ENCODE assay signal across 7 mouse cellular contexts in genomic region chr3:152193635-152194097, GRCm38 (mm10). TPM values are rescaled to one million over a fixed set of nuclear protein-coding genes. Genes with fewer than 3 reads are reported as not detected.
DNase-seq lines count a peak whose midpoint lies in the region; ATAC-seq lines count a peak whose summit lies in the region.

No protein-coding gene starts in this region.

- no peaks in the 10 kb centered on the region for H3K27me3 ChIP-seq in embryonic facial prominence, embryonic 10.5 days (replicated peaks; ENCODE audit: low read depth, poor library complexity, severe bottlenecking)
- H3K27me3 ChIP-seq in limb, embryonic 11.5 days (ENCODE audit: control insufficient read depth, insufficient read depth, low read length): no peaks in the 10 kb centered on the region
- no peaks in the 10 kb centered on the region for H3K27me3 ChIP-seq in midbrain, embryonic 14.5 days (ENCODE audit: control insufficient read depth, insufficient read depth, low read length)

- H3K4me3 ChIP-seq in embryonic facial prominence, embryonic 10.5 days: peak overlapping the region; percentile 62
- H3K4me3 ChIP-seq in limb, embryonic 11.5 days (ENCODE audit: low read depth, low read length): peak overlapping the region; percentile 49
- H3K4me3 ChIP-seq in midbrain, embryonic 14.5 days (replicated peaks; ENCODE audit: low read depth, low read length): peak overlapping the region; percentile 52

- peak overlapping the region; percentile 52 for H3K4me2 ChIP-seq in limb, embryonic 11.5 days (ENCODE audit: low read depth, severe bottlenecking)
- peak overlapping the region; percentile 65 for H3K4me2 ChIP-seq in midbrain, embryonic 14.5 days (ENCODE audit: low read length)

- peak overlapping the region; percentile 79 for H3K27ac ChIP-seq in embryonic facial prominence, embryonic 10.5 days (replicated peaks)
- peak overlapping the region; percentile 38; the same call in 1 of the 2 replicates for H3K27ac ChIP-seq in limb, embryonic 11.5 days (replicated peaks; ENCODE audit: low read depth, low read length)
- H3K27ac ChIP-seq in midbrain, embryonic 14.5 days (replicated peaks; ENCODE audit: low read depth, low read length): peak overlapping the region; percentile 76

- ATAC-seq in limb, embryonic 11.5 days (ENCODE audit: insufficient number of reproducible peaks, low FRiP score, low TSS enrichment, low read depth): peak; percentile 92
- peak; percentile 98 for ATAC-seq in midbrain, embryonic 14.5 days (ENCODE audit: low FRiP score, low TSS enrichment)

- no peaks in the 10 kb centered on the region for H3K9me3 ChIP-seq in embryonic facial prominence, embryonic 10.5 days
- H3K9me3 ChIP-seq in limb, embryonic 11.5 days (ENCODE audit: control insufficient read depth, low read length): no peaks in the 10 kb centered on the region
- no peaks in the 10 kb centered on the region for H3K9me3 ChIP-seq in midbrain, embryonic 14.5 days (ENCODE audit: control insufficient read depth, low read length)

- H3K4me1 ChIP-seq in embryonic facial prominence, embryonic 10.5 days: peaks cover 20% of the 10 kb centered on the region
- H3K4me1 ChIP-seq in limb, embryonic 11.5 days (ENCODE audit: control insufficient read depth, insufficient read depth, low read length): no peaks in the 10 kb centered on the region
- peaks cover 12% of the 10 kb centered on the region for H3K4me1 ChIP-seq in midbrain, embryonic 14.5 days (ENCODE audit: control insufficient read depth, insufficient read depth, low read length)

- peak; percentile 92 for DNase-seq in adrenal gland, postnatal 10 days
- DNase-seq in embryonic facial prominence, embryonic 10.5 days (ENCODE audit: low spot score): peak; percentile 84
- peak; percentile 99 for DNase-seq in heart, adult 11 months
- peak; percentile 88 for DNase-seq in kidney, adult 18-20 months
- peak; percentile 80 for DNase-seq in limb, embryonic 11.5 days (ENCODE audit: low spot score)
- DNase-seq in midbrain, embryonic 14.5 days: peak; percentile 94
- DNase-seq in spleen, adult 18-20 months: peak; percentile 61 to 71

- WGBS in embryonic facial prominence, embryonic 10.5 days: 1% methylated on average over 17 of the region's 17 CpGs
- WGBS in limb, embryonic 11.5 days: under 1% methylated on average over 17 of the region's 17 CpGs
- WGBS in midbrain, embryonic 14.5 days: under 1% methylated on average over 17 of the region's 17 CpGs

- H3K9ac ChIP-seq in limb, embryonic 11.5 days (ENCODE audit: low read length): peak overlapping the region; percentile 62
- peak overlapping the region; percentile 60 for H3K9ac ChIP-seq in midbrain, embryonic 14.5 days (replicated peaks; ENCODE audit: low read length)

- H3K36me3 ChIP-seq in embryonic facial prominence, embryonic 10.5 days (replicated peaks): no peaks in the 10 kb centered on the region
- H3K36me3 ChIP-seq in limb, embryonic 11.5 days (ENCODE audit: control insufficient read depth, insufficient read depth, low read length): no peaks in the 10 kb centered on the region
- no peaks in the 10 kb centered on the region for H3K36me3 ChIP-seq in midbrain, embryonic 14.5 days (ENCODE audit: control insufficient read depth, insufficient read depth, low read length)

RNA-seq across cellular contexts. Expression of gene Dnajb4, which starts 16.4 kb away (rescaled TPM):
- total RNA-seq in adrenal gland, postnatal 10 days (2021): 10 to 100 TPM; 41.2 to 41.6 TPM
- polyA plus RNA-seq in embryonic facial prominence, embryonic 10.5 days (2016; fragmentation: Nextera tagmentation; extraction: Ambion mirVana): 18.5 and 20.1 TPM in 2 replicates
- 32.4 and 33.2 TPM in 2 replicates for polyA plus RNA-seq in limb, embryonic 11.5 days (2014; fragmentation: Nextera tagmentation; extraction: Ambion mirVana)
- 39.5 and 41.3 TPM in 2 replicates for polyA plus RNA-seq in midbrain, embryonic 14.5 days (2014; fragmentation: Nextera tagmentation; extraction: Ambion mirVana)

RNA-seq across cellular contexts. Expression of gene Fubp1, which starts 16.6 kb away (rescaled TPM):
- total RNA-seq in adrenal gland, postnatal 10 days (2021): 100 to 1,000 TPM; 101 to 147 TPM
- polyA plus RNA-seq in embryonic facial prominence, embryonic 10.5 days (2016; fragmentation: Nextera tagmentation; extraction: Ambion mirVana): 438 and 447 TPM in 2 replicates
- 452 and 482 TPM in 2 replicates for polyA plus RNA-seq in limb, embryonic 11.5 days (2014; fragmentation: Nextera tagmentation; extraction: Ambion mirVana)
- polyA plus RNA-seq in midbrain, embryonic 14.5 days (2014; fragmentation: Nextera tagmentation; extraction: Ambion mirVana): 219 and 279 TPM in 2 replicates

RNA-seq across cellular contexts. Expression of gene Gipc2, which starts 27.6 kb away (rescaled TPM):
- total RNA-seq in adrenal gland, postnatal 10 days (2021): 1 to 10 TPM in 1 of 2 experiments, under 1 TPM in 1; 0.94 to 1.7 TPM
- 3.6 TPM in 2 replicates for polyA plus RNA-seq in embryonic facial prominence, embryonic 10.5 days (2016; fragmentation: Nextera tagmentation; extraction: Ambion mirVana)
- 3.0 and 3.3 TPM in 2 replicates for polyA plus RNA-seq in limb, embryonic 11.5 days (2014; fragmentation: Nextera tagmentation; extraction: Ambion mirVana)
- 9.3 and 11.5 TPM in 2 replicates for polyA plus RNA-seq in midbrain, embryonic 14.5 days (2014; fragmentation: Nextera tagmentation; extraction: Ambion mirVana)

Comparison
In these comparisons a context has a peak if more than half of its experiments do, and no peak if none do; other contexts are left out.
1. Peak in every context shown above with its lines: DNase-seq, ATAC-seq, H3K4me3 ChIP-seq and H3K27ac ChIP-seq.